Mouse (Mus musculus): Measurements from ENCODE around the gene Il24. TPM values are rescaled to one million over a fixed set of nuclear protein-coding genes. Genes with fewer than 3 reads are reported as not detected.

The Il24 gene
- total RNA-seq, 1 experiment from 2014 or later = not detected

DNA sequence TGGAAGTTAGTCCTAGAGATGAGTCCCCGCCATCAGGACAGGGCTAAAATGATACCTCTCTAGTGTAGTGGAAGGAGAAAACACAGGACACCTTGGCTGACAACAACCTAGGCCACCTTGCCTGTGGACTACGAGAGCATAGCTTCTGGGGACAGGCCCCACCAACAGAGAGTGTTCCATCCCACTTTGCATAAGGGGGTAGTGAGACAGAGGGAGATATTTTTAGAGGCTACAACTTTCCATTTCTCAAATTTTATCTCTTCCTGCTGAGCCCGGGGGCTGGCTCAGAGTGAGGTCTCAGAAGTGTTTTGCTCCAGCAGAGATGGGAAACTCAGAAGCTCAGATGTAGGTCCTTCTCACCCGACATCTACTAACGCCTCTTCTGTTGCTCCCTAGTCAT lies 36.8 kb downstream of the Il24 start:
- no peak for DNase-seq

GRCm38 (mm10) chr1:130849530-130850214 lies 37.6 kb downstream of the Il24 start:
- DNase-seq = no peak

DNA sequence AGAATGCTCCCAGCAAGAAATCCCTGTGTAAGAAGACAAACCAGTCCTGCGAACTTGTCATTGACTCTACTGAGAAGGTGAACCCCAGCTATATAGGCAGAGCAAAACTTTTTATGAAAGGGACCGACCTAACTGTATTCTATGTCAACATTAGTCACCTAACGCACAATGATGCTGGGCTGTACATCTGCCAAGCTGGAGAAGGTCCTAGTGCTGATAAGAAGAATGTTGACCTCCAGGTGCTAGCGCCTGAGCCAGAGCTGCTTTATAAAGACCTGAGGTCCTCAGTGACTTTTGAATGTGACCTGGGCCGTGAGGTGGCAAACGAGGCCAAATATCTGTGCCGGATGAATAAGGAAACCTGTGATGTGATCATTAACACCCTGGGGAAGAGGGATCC lies 42.7 kb downstream of the Il24 start:
- DNase-seq = no peak

GRCm38 (mm10) chr1:130841621-130842020 lies 45.6 kb downstream of the Il24 start:
- no peak for DNase-seq

DNA sequence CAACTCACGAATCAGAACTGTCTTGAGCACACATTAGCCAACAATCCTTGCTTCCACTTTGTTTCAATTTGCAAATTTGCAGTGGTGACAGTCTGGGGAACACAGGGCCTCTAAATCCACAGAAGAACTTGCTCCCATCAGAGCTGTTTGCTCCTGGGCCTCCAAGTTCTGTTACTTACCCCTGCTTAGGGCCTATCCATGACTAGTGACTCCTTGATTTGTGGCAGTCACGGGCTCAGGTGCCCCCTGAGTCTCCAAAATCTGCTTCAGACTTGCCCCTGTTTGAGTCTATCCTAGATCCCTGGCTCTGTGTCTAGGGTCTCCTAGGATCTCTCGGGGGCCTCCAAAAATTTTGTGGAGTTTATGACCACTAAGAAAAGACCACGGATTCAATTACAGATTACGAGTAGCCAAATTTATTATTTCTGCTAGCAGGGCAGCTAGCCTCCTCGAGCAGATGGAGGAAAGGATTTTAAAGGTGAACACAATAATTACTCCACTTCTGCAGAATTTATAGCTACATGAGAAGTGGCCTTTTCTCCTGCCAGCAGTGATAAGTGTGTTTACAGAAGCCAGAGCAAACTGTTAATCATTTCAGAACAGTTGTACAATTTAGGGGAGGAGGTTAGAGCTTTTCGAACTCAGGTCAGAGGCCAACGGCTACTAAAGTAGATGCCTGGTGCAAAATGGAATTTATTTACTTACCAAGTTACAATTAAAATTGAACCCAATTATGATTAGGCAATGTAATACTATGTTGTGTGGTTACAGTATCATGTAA lies 46.5 kb downstream of the Il24 start:
- DNase-seq = no peak

DNA sequence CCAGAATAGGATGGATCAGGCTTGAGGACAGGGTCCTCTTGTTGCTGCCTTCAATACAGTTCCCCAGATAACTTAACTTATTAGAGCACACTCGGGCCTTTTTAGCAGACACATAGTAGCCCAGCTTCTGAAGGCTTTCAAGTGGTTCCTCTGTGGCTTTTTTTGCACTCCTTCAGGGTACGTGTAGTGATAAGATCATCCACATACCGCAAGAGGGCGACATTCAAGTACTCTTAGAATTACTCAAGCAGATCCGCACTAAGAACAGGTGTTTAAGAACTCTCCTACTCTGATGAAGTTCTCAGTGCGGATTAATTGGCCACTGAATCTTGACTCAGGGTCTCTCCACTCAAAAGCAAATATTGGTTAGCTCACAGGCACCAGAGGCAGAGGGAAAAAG lies 49.0 kb downstream of the Il24 start:
- peak; percentile 11 for DNase-seq

- DNase-seq = no peak
These were observed 51.9 kb downstream of the Il24 start for GRCm38 (mm10) chr1:130835161-130835936.

DNA sequence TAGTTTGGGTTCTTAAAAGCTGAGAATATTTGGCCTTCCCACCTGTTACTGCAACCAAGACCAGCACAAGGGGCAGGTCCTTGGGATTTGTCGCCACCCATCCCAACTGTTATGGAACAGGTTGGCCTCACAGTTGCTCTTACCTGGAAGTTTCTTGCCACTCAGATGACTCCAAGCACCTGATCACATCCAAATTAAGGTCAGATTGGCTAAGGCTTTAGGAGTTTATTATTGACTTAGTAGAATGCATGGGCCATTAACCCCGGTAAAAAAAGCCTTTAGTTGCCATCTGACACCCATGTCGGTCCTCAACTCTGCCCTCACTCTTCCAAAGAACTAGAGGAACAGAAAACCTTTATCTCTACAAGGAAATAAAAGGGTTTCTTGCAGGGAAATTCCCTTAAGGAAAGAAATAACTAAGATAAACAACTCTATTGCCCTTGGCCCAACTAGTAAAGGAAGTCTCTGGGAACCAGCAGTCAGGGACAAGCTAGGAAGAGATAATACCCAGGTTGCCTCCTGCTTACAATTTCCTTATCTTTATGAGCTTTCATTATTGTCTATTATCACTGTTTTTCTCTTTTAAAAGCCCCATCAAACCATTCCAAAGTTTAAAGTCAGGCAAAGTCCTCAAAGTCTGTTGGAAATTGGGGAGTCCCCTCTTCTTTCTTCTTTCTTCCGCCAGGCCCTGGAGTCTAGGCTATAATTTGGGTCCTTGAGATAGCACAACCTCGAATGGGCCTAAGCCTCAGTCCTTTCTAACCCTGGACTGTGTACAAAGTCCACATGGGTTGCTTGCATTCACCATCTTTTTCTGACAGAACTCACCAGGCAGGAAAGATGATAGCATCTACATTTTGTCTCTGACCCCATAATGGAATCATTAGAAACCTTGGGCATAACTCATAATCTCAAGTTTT lies 54.8 kb downstream of the Il24 start:
- DNase-seq = no peak

Other genes starting within 250 kb of the Il24 start
- gene C4bp, start 225.8 kb downstream of the Il24 start, total RNA-seq (2021) = 1.7 and 31.3 TPM in 2 replicates
- gene Gm29427, start 171.7 kb downstream of the Il24 start, total RNA-seq (2021) = not detected in 2 replicates
- gene Yod1, start 170.1 kb downstream of the Il24 start, total RNA-seq (2021) = 9.8 and 10.1 TPM in 2 replicates
- gene Pfkfb2, start 158.2 kb downstream of the Il24 start, total RNA-seq (2021) = 19.5 and 23.1 TPM in 2 replicates
- 2.1 and 2.7 TPM in 2 replicates for gene AA986860, start 155.5 kb downstream of the Il24 start, total RNA-seq (2021)
- gene Fcamr, start 86.6 kb downstream of the Il24 start, total RNA-seq (2021) = not detected in 2 replicates
- gene Pigr, start 60.8 kb downstream of the Il24 start, total RNA-seq (2021) = 0.19 and 5.1 TPM in 2 replicates
- gene Fcmr, start 21.8 kb downstream of the Il24 start, total RNA-seq (2021) = 2.6 and 17.6 TPM in 2 replicates
- gene Il20, start 24.0 kb upstream of the Il24 start, total RNA-seq (2021) = not detected in 2 replicates
- gene Il19, start 52.7 kb upstream of the Il24 start, total RNA-seq (2021) = not detected in 2 replicates
- gene Il10, start 132.4 kb upstream of the Il24 start, total RNA-seq (2021) = 0.38 TPM in 1 of 2 replicates, not detected in the other
- 159 and 180 TPM in 2 replicates for gene Mapkapk2, start 210.4 kb upstream of the Il24 start, total RNA-seq (2021)

Data from adrenal gland, postnatal 14 days (tissue).